Mouse (Mus musculus) small intestine, adult 2 months (tissue): ENCODE results near the gene Snx11. TPM values are rescaled to one million over a fixed set of nuclear protein-coding genes. Genes with fewer than 3 reads are reported as not detected.

ENCODE experiments used
- H3K27ac ChIP-seq: fragments of 200-500 bp; 2 replicates; pipeline ENCODE4 v1.5.1; 2012; ENCODE audit warnings: low read depth, low read length, control low read depth, inconsistent platforms; ENCODE audit not compliant: insufficient read depth
- H3K27me3 ChIP-seq: fragments of 200-500 bp; 2 replicates; pipeline ENCODE4 v1.6.1; 2012; ENCODE audit warnings: mild to moderate bottlenecking, moderate library complexity, low read length, inconsistent platforms; ENCODE audit not compliant: control insufficient read depth, insufficient read depth
- H3K36me3 ChIP-seq: fragments of 200-500 bp; 2 replicates; pipeline ENCODE4 v1.6.1; 2012; ENCODE audit warnings: mild to moderate bottlenecking, low read length, control low read depth, inconsistent platforms; ENCODE audit not compliant: control insufficient read depth, insufficient read depth
- H3K4me1 ChIP-seq: fragments of 200-500 bp; 2 replicates; pipeline ENCODE4 v1.6.1; 2012; ENCODE audit warnings: low read length, inconsistent platforms, mixed read lengths; ENCODE audit not compliant: control insufficient read depth, insufficient read depth, insufficient read length
- H3K4me3 ChIP-seq: fragments of 200-500 bp; 2 replicates; pipeline ENCODE4 v1.5.1; 2012; ENCODE audit warnings: low read depth, mild to moderate bottlenecking, control low read depth, inconsistent platforms, low read length, moderate library complexity
- CTCF ChIP-seq: fragments of 200-500 bp; IDR thresholded peaks from 2 replicates; pipeline ENCODE4 v1.5.1; 2012; ENCODE audit warnings: low read depth, mild to moderate bottlenecking, control low read depth, inconsistent platforms, low read length, moderate library complexity, mixed read lengths; ENCODE audit not compliant: insufficient replicate concordance, insufficient read length; ENCODE audit errors: extremely low read depth
- POLR2A ChIP-seq: fragments of 200-500 bp; IDR thresholded peaks from 2 replicates; pipeline ENCODE4 v1.6.1; 2012; ENCODE audit warnings: low read depth, mild to moderate bottlenecking, control low read depth, inconsistent platforms, low read length, moderate library complexity
- WGBS: fragments of 180-500 bp; shearing (Covaris S2); methylation state at CpG from one replicate; pipeline ENCODE4 v1.1.7; 2018; 5-methylcytosine and 5-hydroxymethylcytosine counted together
- polyA plus RNA-seq: library from polyadenylated mRNA; depleted of rRNA; stranded (reverse); fragments of >200 nt; gene quantifications from 2 replicates; pipeline ENCODE4 v1.2.3, GENCODE M21; 2012; rRNA removed

Snx11 gene
- polyA plus RNA-seq: 9.8 and 13.2 TPM in 2 replicates

DNA sequence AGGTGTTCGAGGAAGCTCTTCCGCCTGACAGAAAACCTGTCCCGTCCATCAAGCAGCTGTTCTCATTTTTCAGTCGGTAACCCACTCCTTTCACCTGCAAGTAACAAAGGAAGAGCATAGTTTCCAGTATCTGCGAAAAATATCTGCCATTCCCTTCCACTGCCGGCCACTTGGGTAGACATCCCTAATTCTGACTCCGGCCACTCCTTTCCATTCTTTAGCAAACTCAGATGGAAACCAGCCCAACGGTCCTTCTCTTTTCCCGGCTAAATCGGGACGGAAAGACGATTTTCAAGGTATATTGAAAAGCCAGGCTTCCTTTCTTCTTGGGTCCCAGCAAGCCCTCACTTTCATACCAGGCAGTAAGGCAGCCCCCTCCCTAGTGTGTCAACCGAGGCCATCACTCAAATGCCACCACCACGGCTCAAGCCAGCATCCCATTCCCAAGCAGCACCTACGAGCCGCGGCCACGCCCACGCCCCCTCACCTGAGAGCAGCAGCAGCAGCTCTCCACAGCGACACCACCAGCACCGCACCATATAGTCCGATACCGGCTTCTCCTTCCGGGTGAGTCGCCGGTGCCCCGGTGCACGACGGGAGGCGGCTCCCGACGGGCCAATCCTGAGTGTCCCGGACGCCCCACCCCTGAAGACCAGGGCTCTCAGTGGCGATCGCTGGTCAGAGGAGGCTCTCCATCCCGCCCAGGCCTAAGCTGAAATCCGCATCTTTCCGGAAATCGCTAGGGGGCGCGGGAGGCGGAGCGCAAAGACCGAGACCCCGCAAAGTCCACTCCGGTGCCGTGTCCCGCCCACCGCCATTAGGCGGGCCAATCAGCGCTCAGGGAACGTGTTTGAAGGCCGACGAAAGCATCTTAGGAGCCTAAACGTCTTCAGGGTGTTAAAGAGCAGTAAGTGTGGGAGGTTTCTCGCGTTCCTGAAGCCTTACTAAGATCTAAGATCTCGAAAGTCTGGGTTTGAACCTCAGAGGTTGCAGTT is at the start of gene Snx11:
Snx11 (minus strand) TSS at position 592 of the 995 bp plus-strand sequence.
- Histone ChIP-seq H3K27ac (peak within 1 kb of the TSS; percentile 67; the same call in 1 of the 2 replicates), H3K4me1 (peaks cover 4% of the 10 kb centered on the region; the same call in 1 of the 2 replicates), H3K27me3 (no peaks in the 10 kb centered on the region), H3K36me3 (peaks cover 10% of the 10 kb centered on the region), H3K4me3 (peak within 1 kb of the TSS; percentile 92)
- WGBS: 1% methylated on average over 59 of the region's 59 CpGs
- TF ChIP-seq POLR2A (peak; percentile 54; the same call in 1 of the 2 replicates), CTCF (peak; percentile 57; the same call in 1 of the 2 replicates)

- TF ChIP-seq CTCF (no peak), POLR2A (no peak)
- H3K4me3 ChIP-seq: no peak overlapping the region
- no peaks in the 10 kb centered on the region for H3K27me3 ChIP-seq
- no peak overlapping the region for H3K27ac ChIP-seq
- WGBS: 56% methylated on average over 2 of the region's 2 CpGs
- peaks cover 17% of the 10 kb centered on the region for H3K36me3 ChIP-seq
- H3K4me1 ChIP-seq: peaks cover 29% of the 10 kb centered on the region
Measured at GRCm38 (mm10) chr11:96826481-96826880, 49.1 kb upstream of the Snx11 start.

- TF ChIP-seq POLR2A: no peak
- no peak for TF ChIP-seq CTCF
- no peak overlapping the region for H3K4me3 ChIP-seq
- peaks cover 32% of the 10 kb centered on the region for H3K36me3 ChIP-seq
- H3K27ac ChIP-seq: peak overlapping the region; percentile 61; the same call in 1 of the 2 replicates
- H3K4me1 ChIP-seq: peaks cover 29% of the 10 kb centered on the region
- WGBS: 50% methylated on average over 7 of the region's 7 CpGs
- H3K27me3 ChIP-seq: no peaks in the 10 kb centered on the region
Measured at GRCm38 (mm10) chr11:96824783-96825495, 47.6 kb upstream of the Snx11 start.

DNA sequence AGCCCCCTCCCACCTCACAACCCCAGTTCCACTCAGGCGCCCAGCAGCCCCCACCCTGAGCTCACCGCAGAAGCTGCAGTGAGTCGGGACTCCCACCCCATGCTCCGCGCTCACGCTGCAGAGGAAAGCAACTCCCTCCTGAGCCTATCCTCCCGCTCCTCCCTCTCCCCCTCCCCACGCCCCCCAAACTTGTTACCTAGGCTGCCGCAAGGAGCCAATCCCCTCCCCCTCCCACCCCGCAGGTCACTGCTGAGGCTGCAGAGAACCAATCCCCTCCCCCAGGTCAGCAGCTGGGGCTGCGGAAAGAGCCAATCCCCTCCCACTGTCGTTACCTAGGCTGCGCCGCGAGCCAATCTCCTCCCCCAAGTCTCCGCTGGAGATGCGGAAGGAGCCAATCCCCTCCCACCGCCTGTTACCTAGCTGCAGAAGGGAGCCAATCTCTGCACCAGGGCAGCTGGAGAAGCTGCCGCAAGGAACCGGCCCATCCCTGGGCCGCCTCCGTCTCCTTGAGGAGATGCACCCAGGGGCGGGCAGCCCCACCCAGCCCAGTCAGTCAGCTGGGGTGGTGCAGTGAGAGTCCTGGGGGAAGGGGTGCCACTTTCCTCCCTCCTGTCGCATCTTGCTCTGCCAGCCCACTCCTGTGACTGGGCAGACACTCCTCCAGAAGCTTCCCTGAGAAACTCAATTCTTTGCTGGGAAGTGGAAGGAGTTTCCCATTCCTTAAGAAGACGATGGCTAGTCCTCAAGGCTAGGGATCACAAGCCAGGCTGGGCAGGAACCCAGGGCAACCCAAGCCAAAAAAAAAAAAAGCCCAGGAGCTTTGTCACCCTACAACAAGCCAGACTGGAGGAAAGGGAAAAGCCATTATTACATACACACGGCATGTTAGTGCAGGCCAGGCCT is 46.8 kb upstream of the Snx11 start:
- H3K27ac ChIP-seq: peak overlapping the region; percentile 61
- TF ChIP-seq POLR2A (no peak), CTCF (no peak)
- no peaks in the 10 kb centered on the region for H3K27me3 ChIP-seq
- H3K4me1 ChIP-seq: peaks cover 29% of the 10 kb centered on the region
- peak overlapping the region; percentile 54 for H3K4me3 ChIP-seq
- WGBS: 4% methylated on average over 26 of the region's 26 CpGs
- H3K36me3 ChIP-seq: peaks cover 40% of the 10 kb centered on the region

GRCm38 (mm10) chr11:96823471-96823837 is 46.1 kb upstream of the Snx11 start:
- peak overlapping the region; percentile 54 for H3K4me3 ChIP-seq
- H3K4me1 ChIP-seq: peaks cover 29% of the 10 kb centered on the region
- peaks cover 47% of the 10 kb centered on the region for H3K36me3 ChIP-seq
- H3K27me3 ChIP-seq: no peaks in the 10 kb centered on the region
- no peak overlapping the region for H3K27ac ChIP-seq
- TF ChIP-seq POLR2A: no peak
- no peak for TF ChIP-seq CTCF
- WGBS: 32% methylated on average over 13 of the region's 13 CpGs

DNA sequence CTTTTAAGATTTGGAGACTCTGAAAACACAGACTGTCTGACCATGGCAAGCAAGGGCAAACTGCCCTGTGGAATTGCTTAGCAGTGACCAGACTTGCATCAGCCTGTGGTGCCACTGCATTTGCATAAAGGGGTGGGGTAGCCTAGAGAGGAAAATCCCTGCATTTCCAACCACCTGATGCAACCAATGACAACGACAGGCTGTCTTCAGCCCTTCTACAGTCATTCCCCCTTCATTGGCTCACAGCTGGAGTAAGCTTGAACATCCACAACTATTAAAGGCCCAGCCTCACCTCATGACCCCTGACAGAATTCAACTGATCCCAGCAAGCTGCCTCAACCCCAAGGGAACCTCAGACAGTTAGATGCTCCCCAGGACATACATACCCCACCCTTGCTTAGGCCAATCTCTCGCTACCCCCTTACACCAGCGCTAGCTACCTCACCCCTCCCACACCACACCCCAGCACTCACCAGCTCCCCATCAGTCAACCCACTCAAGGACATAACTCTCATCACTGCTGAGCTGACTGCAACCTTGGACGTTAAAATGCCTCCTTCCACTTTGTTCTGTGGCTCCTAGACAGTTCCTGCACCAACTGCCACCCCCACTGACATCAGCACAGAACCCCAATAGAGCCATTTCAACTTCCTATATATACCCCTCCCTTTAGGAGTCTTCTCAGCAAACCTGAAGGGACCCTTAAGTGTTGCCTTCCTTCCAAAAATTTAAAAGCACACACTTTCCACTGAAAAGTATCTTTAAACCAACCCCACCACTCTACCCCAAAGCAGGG is 45.5 kb upstream of the Snx11 start:
- 45% methylated on average over 4 of the region's 4 CpGs for WGBS
- peaks cover 53% of the 10 kb centered on the region for H3K36me3 ChIP-seq
- no peak overlapping the region for H3K4me3 ChIP-seq
- TF ChIP-seq CTCF (no peak), POLR2A (no peak)
- H3K27ac ChIP-seq: no peak overlapping the region
- no peaks in the 10 kb centered on the region for H3K27me3 ChIP-seq
- peaks cover 28% of the 10 kb centered on the region for H3K4me1 ChIP-seq
